Mouse (Mus musculus): ENCODE results near the gene Pla2g2f.

GRCm38 (mm10) chr4:138792599-138792998 is 35.2 kb upstream of the Pla2g2f start:
- TF ChIP-seq CTCF (IDR thresholded peaks at IDR 0.05; ENCODE audit: low read depth, low read length) (no peak), POLR2A (IDR thresholded peaks at IDR 0.05; ENCODE audit: borderline replicate concordance, low read depth, low read length) (no peak)

All from bone marrow macrophage, adult 2 months (primary cell).